Mouse (Mus musculus) left cerebral cortex, postnatal 4 days (tissue): Measurements from ENCODE around the gene Pfn1. TPM values are rescaled to one million over a fixed set of nuclear protein-coding genes. Genes with fewer than 3 reads are reported as not detected.

Experiments used
- DNase-seq: peaks from one replicate; pipeline ENCODE4 v3.0.0-alpha.2; 2022
- intact Hi-C: fragments of 180-260 bp; cut with DNase I; formaldehyde crosslinking; loops from one replicate; pipeline ENCODE4 v1.15.1; 2025
- total RNA-seq, 2 experiments: library from RNA; stranded (reverse); gene quantifications; 2 replicates each; pipeline ENCODE4 v1.2.3; 2021

Pfn1 gene
- 100 to 1,000 TPM; 319 to 321 TPM for total RNA-seq

GRCm38 (mm10) chr11:70654198-70654922 is at the start of gene Pfn1:
Gene Pfn1, minus strand, starts transcription at chr11:70654644.
- DNase-seq, result peak; percentile 84
- intact Hi-C loops, result no loop called here

- intact Hi-C loops, result no loop called here
- DNase-seq, result no peak
Measured at GRCm38 (mm10) chr11:70702781-70703180, 48.3 kb upstream of the Pfn1 start.

GRCm38 (mm10) chr11:70701984-70702733 is 47.7 kb upstream of the Pfn1 start:
- DNase-seq, result no peak
- intact Hi-C loops, result no loop called here

GRCm38 (mm10) chr11:70701221-70701955 is 46.9 kb upstream of the Pfn1 start:
- intact Hi-C loops, result no loop called here
- no peak for DNase-seq

GRCm38 (mm10) chr11:70700613-70701012 is 46.2 kb upstream of the Pfn1 start:
- DNase-seq, result peak; percentile 59
- intact Hi-C loops, result no loop called here

GRCm38 (mm10) chr11:70699722-70700556 is 45.5 kb upstream of the Pfn1 start, which contains the start of the genes Inca1 and Kif1c:
Gene Inca1, minus strand, starts transcription at chr11:70700155.
Gene Kif1c, plus strand, starts transcription at chr11:70700548.
- intact Hi-C loops, result no loop called here
- peak; percentile 95 for DNase-seq

- intact Hi-C loops, result no loop called here
- DNase-seq, result no peak
Measured at GRCm38 (mm10) chr11:70699051-70699450, 44.6 kb upstream of the Pfn1 start.

- no peak for DNase-seq
- intact Hi-C loops, result no loop called here
Measured at GRCm38 (mm10) chr11:70697376-70697775, 42.9 kb upstream of the Pfn1 start.

- intact Hi-C loops, result no loop called here
- no peak for DNase-seq
Measured at GRCm38 (mm10) chr11:70693504-70693903, 39.1 kb upstream of the Pfn1 start.

GRCm38 (mm10) chr11:70689578-70689977 is 35.1 kb upstream of the Pfn1 start:
- no peak for DNase-seq
- intact Hi-C loops, result no loop called here

GRCm38 (mm10) chr11:70688372-70688771 is 33.9 kb upstream of the Pfn1 start:
- intact Hi-C loops, result no loop called here
- no peak for DNase-seq

- intact Hi-C loops, result no loop called here
- DNase-seq, result peak; percentile 88
Measured at GRCm38 (mm10) chr11:70687601-70688199, 33.3 kb upstream of the Pfn1 start, which contains the start of gene Camta2. Gene Camta2, minus strand, starts transcription at chr11:70688105.

- peak; percentile 64 for DNase-seq
- intact Hi-C loops, result no loop called here
Measured at GRCm38 (mm10) chr11:70686901-70687566, 32.6 kb upstream of the Pfn1 start.

- intact Hi-C loops, result no loop called here
- DNase-seq, result no peak
Measured at GRCm38 (mm10) chr11:70683640-70684039, 29.2 kb upstream of the Pfn1 start.

- DNase-seq, result peak; percentile 47
- intact Hi-C loops, result no loop called here
Measured at GRCm38 (mm10) chr11:70681897-70682581, 27.6 kb upstream of the Pfn1 start.

- intact Hi-C loops, result no loop called here
- no peak for DNase-seq
Measured at GRCm38 (mm10) chr11:70681170-70681569, 26.7 kb upstream of the Pfn1 start.

GRCm38 (mm10) chr11:70679894-70680293 is 25.4 kb upstream of the Pfn1 start:
- DNase-seq, result no peak

GRCm38 (mm10) chr11:70679361-70679760 is 24.9 kb upstream of the Pfn1 start:
- DNase-seq, result no peak
- intact Hi-C loops, result no loop called here

More at GRCm38 (mm10) chr11:70679894-70680293, 25.4 kb upstream of the Pfn1 start:
- intact Hi-C loops, result no loop called here

- intact Hi-C loops, result no loop called here
- no peak for DNase-seq
Measured at GRCm38 (mm10) chr11:70678576-70678975, 24.1 kb upstream of the Pfn1 start.
